Mouse (Mus musculus): ENCODE data around the gene Ang.

- TF ChIP-seq CTCF (IDR thresholded peaks at IDR 0.05; ENCODE audit: insufficient read depth, low read length) (no peak), POLR2A (IDR thresholded peaks at IDR 0.05; ENCODE audit: borderline replicate concordance, extremely low read depth, low read depth, low read length) (no peak)
These were observed 8.1 kb upstream of the Ang start for GRCm38 (mm10) chr14:51082599-51083581.
